Mouse (Mus musculus): ENCODE measurements around the gene Fmnl2.

- TF ChIP-seq MAFK (IDR thresholded peaks at IDR 0.05; ENCODE audit: insufficient read depth, low read depth, low read length) = no peak
- TF ChIP-seq HCFC1 (IDR thresholded peaks at IDR 0.05; ENCODE audit: borderline replicate concordance, insufficient read depth, low read length) = no peak
- no peak for TF ChIP-seq ZNF384 (IDR thresholded peaks at IDR 0.05; ENCODE audit: low read depth, low read length)
These were observed 190.2 kb downstream of the Fmnl2 start for GRCm38 (mm10) chr2:53047749-53048387.
